Mouse (Mus musculus) spleen, adult 2 months (tissue): ENCODE results near the gene Ptpa. TPM values are rescaled to one million over a fixed set of nuclear protein-coding genes. Genes with fewer than 3 reads are reported as not detected.

Experiments
- DNase-seq, 2 experiments: peaks; one replicate each; pipeline versions ENCODE4 v3.0.0 to v3.0.0-alpha.2; 2012 to 2021; ENCODE audit warnings: low spot score in 2 of 2, low read depth in 1 of 2
- H3K27ac ChIP-seq: fragments of 200-500 bp; 2 replicates; pipeline ENCODE4 v1.5.1; 2012; ENCODE audit warnings: low read length, inconsistent platforms; ENCODE audit not compliant: insufficient read depth
- H3K27me3 ChIP-seq: fragments of 200-500 bp; 2 replicates; pipeline ENCODE4 v1.6.1; 2012; ENCODE audit warnings: mild to moderate bottlenecking, moderate library complexity, low read length, inconsistent platforms; ENCODE audit not compliant: control insufficient read depth, insufficient read depth
- H3K36me3 ChIP-seq: fragments of 200-500 bp; 2 replicates; pipeline ENCODE4 v1.6.1; 2012; ENCODE audit warnings: mild to moderate bottlenecking, low read length, inconsistent platforms; ENCODE audit not compliant: control insufficient read depth, insufficient read depth
- H3K4me1 ChIP-seq: fragments of 200-500 bp; 2 replicates; pipeline ENCODE4 v1.6.1; 2011; ENCODE audit warnings: inconsistent platforms; ENCODE audit not compliant: control insufficient read depth, insufficient read depth, insufficient read length
- H3K4me3 ChIP-seq: fragments of 200-500 bp; 2 replicates; pipeline ENCODE4 v1.5.1; 2011; ENCODE audit warnings: mild to moderate bottlenecking, inconsistent platforms; ENCODE audit not compliant: insufficient read depth, insufficient read length; ENCODE audit errors: extremely low read depth
- CTCF ChIP-seq: fragments of 200-500 bp; IDR thresholded peaks from 2 replicates; pipeline ENCODE4 v1.5.1; 2011; ENCODE audit warnings: mild to moderate bottlenecking, inconsistent platforms; ENCODE audit not compliant: insufficient read depth, insufficient read length, insufficient replicate concordance; ENCODE audit errors: extremely low read depth
- POLR2A ChIP-seq: fragments of 200-500 bp; IDR thresholded peaks from 2 replicates; pipeline ENCODE4 v1.6.1; 2011; ENCODE audit warnings: low read depth, low read length, inconsistent platforms
- WGBS: fragments of 180-500 bp; shearing (Covaris S2); methylation state at CpG from one replicate; pipeline ENCODE4 v1.1.7; 2018; 5-methylcytosine and 5-hydroxymethylcytosine counted together
- polyA plus RNA-seq: library from polyadenylated mRNA; depleted of rRNA; stranded (reverse); fragments of >200 nt; gene quantifications from 2 replicates; pipeline ENCODE4 v1.2.3, GENCODE M21; 2012

Ptpa gene
- polyA plus RNA-seq, 1 experiment: 136 TPM

DNA sequence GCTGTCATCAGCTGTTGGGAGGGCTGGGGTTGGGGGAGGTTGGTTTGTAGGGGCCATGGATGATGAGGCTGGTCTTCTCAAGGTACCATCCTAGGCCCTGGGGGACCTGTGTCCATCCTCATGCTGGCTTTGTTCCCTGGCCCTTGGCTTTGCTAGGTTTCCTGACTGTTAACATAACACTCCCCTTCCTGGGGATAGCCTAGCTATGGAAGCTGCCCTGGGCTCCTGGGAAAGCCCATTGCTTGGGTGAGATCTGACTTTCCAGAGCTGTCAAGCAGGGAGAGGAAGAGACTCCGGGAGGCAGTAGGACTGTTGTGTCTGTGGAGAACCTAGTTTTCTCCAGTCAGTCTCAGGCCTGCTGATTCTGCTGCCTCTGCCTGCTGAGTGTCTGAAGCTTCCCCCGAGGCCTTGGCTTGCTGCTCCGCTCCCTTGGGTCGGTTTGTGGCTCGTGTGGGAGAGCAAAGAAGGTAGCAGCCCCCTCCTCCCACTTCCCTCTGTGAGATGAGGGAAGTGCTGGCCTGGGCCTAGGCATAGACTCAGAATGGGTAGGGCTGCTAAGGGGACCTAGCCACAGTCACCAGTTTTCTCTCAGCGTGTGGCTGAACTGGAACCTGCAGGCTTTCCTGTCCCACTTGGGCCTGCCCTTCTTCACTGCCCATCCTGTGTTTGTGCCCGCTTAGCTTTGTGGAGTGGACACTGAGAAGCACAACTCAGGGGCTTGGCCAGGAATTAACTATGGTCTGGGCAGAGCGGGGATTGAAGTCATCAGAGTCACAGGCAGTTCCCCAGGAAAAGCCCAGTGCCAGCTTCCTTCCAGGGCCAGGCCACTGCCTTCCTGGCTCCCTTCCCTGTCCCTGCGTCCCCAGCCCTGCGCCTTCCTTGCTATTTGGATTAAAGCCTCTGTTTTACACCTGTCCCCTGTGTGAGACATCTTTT is 31.3 kb downstream of the Ptpa start:
- no peak overlapping the region for H3K4me3 ChIP-seq
- peaks cover 11% of the 10 kb centered on the region for H3K36me3 ChIP-seq
- WGBS: 42% methylated on average over 10 of the region's 10 CpGs
- H3K27me3 ChIP-seq: no peaks in the 10 kb centered on the region
- H3K27ac ChIP-seq: peak overlapping the region; percentile 41
- DNase-seq: no peak
- TF ChIP-seq POLR2A (no peak), CTCF (no peak)
- peaks cover 17% of the 10 kb centered on the region for H3K4me1 ChIP-seq

DNA sequence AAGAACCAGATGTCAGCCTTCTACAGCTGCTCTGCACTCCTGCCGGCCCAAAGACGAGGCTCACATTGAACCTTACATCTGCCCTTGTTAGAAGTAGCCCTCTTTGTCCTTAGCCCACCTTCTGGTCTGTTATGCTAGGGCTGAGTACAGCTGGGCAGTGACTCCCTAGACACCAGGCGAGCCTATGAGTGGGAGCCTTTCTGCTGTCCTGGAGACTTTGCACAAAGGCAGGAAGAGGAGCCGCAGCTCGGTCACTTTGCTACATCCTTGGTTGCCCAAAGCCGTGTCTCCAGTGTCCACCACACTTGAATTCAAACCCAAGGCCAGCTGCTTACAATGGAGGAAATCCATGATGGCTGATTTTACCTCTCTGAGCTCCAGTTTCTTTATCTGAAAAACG is 32.5 kb downstream of the Ptpa start:
- H3K4me1 ChIP-seq: peaks cover 10% of the 10 kb centered on the region; the same call in 1 of the 2 replicates
- TF ChIP-seq CTCF: no peak
- no peak for TF ChIP-seq POLR2A
- H3K27ac ChIP-seq: no peak overlapping the region
- no peak for DNase-seq
- H3K36me3 ChIP-seq: peaks cover 11% of the 10 kb centered on the region
- 92% methylated on average over 7 of the region's 7 CpGs for WGBS
- H3K4me3 ChIP-seq: no peak overlapping the region
- H3K27me3 ChIP-seq: no peaks in the 10 kb centered on the region

DNA sequence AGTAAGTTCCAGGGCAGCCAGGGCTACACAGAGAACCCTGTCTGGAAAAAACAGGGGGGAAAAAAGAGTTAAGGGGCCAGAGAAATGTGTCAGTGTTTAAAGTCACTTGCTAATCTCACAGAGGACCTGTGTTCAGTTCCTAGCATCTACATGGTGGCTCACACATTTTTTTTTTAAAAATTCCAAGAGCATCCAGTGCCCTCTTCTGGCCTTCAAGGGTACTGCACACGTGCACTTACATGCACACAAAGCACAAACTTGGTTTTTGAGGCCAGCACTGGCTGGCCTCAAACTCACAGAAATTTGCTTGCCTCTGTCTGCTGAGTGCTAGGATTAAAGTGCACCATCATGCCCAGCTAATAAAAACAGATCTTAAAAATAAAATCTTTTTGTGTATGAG is 34.7 kb downstream of the Ptpa start:
- no peaks in the 10 kb centered on the region for H3K27me3 ChIP-seq
- peaks cover 11% of the 10 kb centered on the region for H3K36me3 ChIP-seq
- TF ChIP-seq CTCF (peak; percentile 33; the same call in 1 of the 2 replicates), POLR2A (no peak)
- no peak for DNase-seq
- WGBS: 94% methylated on average over 1 of the region's 1 CpGs
- H3K27ac ChIP-seq: no peak overlapping the region
- no peak overlapping the region for H3K4me3 ChIP-seq
- peaks cover 10% of the 10 kb centered on the region; the same call in 1 of the 2 replicates for H3K4me1 ChIP-seq

DNA sequence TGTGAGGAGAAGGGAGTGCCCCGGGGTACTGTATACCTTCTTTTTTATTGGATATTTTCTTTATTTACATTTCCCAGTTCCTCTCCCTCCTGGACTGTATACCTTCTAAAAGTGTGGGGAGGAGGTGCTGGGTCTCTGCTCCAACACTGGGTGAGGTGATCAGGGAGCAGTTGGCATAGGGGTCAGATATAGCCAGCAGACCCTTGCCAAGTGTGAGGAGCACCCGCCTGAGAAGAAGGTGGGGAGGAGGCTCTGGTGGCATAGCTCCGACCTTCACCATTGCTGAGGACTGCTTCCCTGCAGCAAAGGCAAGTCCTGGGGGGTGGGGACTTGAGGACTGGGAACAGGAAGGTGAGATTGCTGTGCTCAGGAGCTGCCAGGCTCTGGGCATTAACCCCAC is 35.7 kb downstream of the Ptpa start:
- 92% methylated on average over 3 of the region's 3 CpGs for WGBS
- DNase-seq: no peak
- Histone ChIP-seq H3K27ac (no peak overlapping the region), H3K4me1 (peaks cover 9% of the 10 kb centered on the region; the same call in 1 of the 2 replicates), H3K27me3 (no peaks in the 10 kb centered on the region), H3K36me3 (peaks cover 7% of the 10 kb centered on the region), H3K4me3 (no peak overlapping the region)
- TF ChIP-seq CTCF (no peak), POLR2A (no peak)

DNA sequence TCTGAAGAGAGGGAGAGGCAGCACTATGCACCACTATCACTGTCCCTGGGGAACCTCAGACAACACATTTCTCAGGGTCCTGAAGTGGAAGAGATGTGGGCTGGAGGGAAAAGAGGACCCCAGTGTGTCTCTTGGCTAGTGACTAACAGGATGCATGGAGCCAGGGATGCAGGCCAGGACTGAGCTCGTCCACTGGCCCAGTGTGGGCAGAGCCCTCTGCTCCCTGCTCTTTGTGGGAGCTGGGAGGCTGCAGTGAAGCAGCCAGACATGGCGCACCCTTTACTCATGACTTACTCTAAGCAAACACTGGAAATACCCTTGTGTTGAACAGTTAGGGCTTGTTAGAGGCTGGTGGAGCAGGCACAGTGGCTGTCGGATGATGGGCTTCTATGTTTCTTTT is 37.7 kb downstream of the Ptpa start:
- WGBS: 88% methylated on average over 3 of the region's 3 CpGs
- Histone ChIP-seq H3K27ac (no peak overlapping the region), H3K27me3 (no peaks in the 10 kb centered on the region), H3K4me3 (no peak overlapping the region), H3K4me1 (no peaks in the 10 kb centered on the region; the same call in 1 of the 2 replicates), H3K36me3 (peaks cover 5% of the 10 kb centered on the region)
- no peak for DNase-seq
- TF ChIP-seq CTCF: no peak

DNA sequence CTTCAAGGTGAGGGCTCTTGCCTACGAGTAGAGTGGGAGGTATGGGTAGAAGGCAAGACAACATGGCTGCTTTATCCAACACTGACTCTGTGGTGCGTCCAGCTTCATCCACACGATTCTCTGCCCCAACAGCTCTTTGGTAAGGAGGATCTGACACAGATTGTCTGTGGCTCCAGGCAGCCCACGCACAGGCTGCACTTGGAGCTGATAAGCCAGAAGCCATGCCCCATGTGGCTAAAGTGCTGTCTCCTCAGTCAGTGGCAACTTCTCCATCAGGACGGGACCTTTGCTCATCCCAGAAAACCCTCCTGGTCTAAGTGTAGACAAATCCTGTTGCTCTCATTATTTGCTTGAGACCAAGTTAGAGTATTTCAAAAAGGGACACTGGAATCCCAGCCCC is 38.7 kb downstream of the Ptpa start:
- TF ChIP-seq CTCF (no peak), POLR2A (no peak)
- no peak overlapping the region for H3K4me3 ChIP-seq
- DNase-seq: no peak
- 83% methylated on average over 5 of the region's 5 CpGs for WGBS
- no peaks in the 10 kb centered on the region for H3K27me3 ChIP-seq
- peaks cover 3% of the 10 kb centered on the region; the same call in 1 of the 2 replicates for H3K36me3 ChIP-seq
- H3K4me1 ChIP-seq: no peaks in the 10 kb centered on the region; the same call in 1 of the 2 replicates
- no peak overlapping the region for H3K27ac ChIP-seq
